Mouse (Mus musculus): ENCODE data around the gene Pafah2.

- no peak for TF ChIP-seq CTCF (IDR thresholded peaks at IDR 0.05; ENCODE audit: low read depth)
- no peak for TF ChIP-seq EP300 (IDR thresholded peaks at IDR 0.05; ENCODE audit: low read depth)
Observed at GRCm38 (mm10) chr4:134370649-134371221, 25.4 kb upstream of the Pafah2 start.
